In the genomic region with DNA sequence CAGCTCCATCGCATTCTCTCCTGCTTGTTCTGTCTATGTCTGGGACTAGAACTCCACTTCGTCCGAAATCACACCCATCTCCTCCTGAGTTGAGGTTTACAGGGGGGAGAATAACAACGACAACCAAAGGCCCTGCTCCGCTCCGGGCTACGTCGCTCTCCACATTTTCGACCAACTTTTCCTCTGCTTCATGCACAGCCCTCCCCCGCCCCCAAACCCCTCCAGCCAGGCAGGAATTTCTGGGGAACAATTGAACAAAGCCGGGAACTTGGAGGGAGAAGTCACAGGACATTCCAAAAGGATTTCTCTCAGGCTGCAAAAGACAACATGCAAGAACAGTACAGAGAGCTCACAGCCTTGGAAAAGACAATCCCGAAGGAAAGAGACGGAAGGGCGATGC, we compare ENCODE assay signal across 21 mouse cellular contexts. TPM values are rescaled to one million over a fixed set of nuclear protein-coding genes. Genes with fewer than 3 reads are reported as not detected.
DNase-seq lines count a peak whose midpoint lies in the region; ATAC-seq lines count a peak whose summit lies in the region.
"Had no signal": no experiment of that assay in that cellular context is flagged by ENCODE, and none has a peak within 500 bp of the region (broad histone marks: within the 10 kb centered on the region; RNA-seq: fewer than 3 reads in every experiment).

No protein-coding gene starts in this region.

- H3K36me3 ChIP-seq in heart, embryonic 13.5 days = no peaks in the 10 kb centered on the region
- H3K36me3 ChIP-seq in kidney, embryonic 16.5 days (ENCODE audit: insufficient read depth, low read length) = no peaks in the 10 kb centered on the region
- no peaks in the 10 kb centered on the region for H3K36me3 ChIP-seq in limb, embryonic 10.5 days
- H3K36me3 ChIP-seq: neural tube, embryonic 15.5 days had no signal

- H3K9ac ChIP-seq in heart, embryonic 13.5 days = no peak overlapping the region
- no peak overlapping the region for H3K9ac ChIP-seq in kidney, embryonic 16.5 days (replicated peaks; ENCODE audit: low read length)
- H3K9ac ChIP-seq: forebrain, postnatal 0 days; lung, embryonic 14.5 days; neural tube, embryonic 15.5 days had no signal

- H3K27me3 ChIP-seq in heart, embryonic 13.5 days (replicated peaks) = no peaks in the 10 kb centered on the region
- H3K27me3 ChIP-seq in kidney, embryonic 16.5 days (ENCODE audit: insufficient read depth, low read length) = no peaks in the 10 kb centered on the region
- H3K27me3 ChIP-seq in limb, embryonic 10.5 days (ENCODE audit: low read depth, poor library complexity, severe bottlenecking) = no peaks in the 10 kb centered on the region
- H3K27me3 ChIP-seq: neural tube, embryonic 15.5 days had no signal

- WGBS in heart, embryonic 13.5 days = 67% methylated on average over 14 of the region's 14 CpGs
- 59% methylated on average over 14 of the region's 14 CpGs for WGBS in kidney, embryonic 16.5 days
- 87% methylated on average over 14 of the region's 14 CpGs for WGBS in limb, embryonic 10.5 days

- peak overlapping the region; percentile 68 for H3K27ac ChIP-seq in heart, embryonic 13.5 days (replicated peaks)
- H3K27ac ChIP-seq in kidney, embryonic 16.5 days (ENCODE audit: low read length) = peak overlapping the region; percentile 59
- H3K27ac ChIP-seq in limb, embryonic 10.5 days = peak overlapping the region; percentile 58; the same call in 1 of the 2 replicates
- H3K27ac ChIP-seq: neural tube, embryonic 15.5 days had no signal

- no peaks in the 10 kb centered on the region for H3K9me3 ChIP-seq in heart, embryonic 13.5 days
- no peaks in the 10 kb centered on the region for H3K9me3 ChIP-seq in kidney, embryonic 16.5 days (ENCODE audit: low read length)
- H3K9me3 ChIP-seq in limb, embryonic 10.5 days (replicated peaks) = no peaks in the 10 kb centered on the region
- H3K9me3 ChIP-seq: neural tube, embryonic 15.5 days had no signal

- H3K4me2 ChIP-seq in heart, embryonic 13.5 days = no peak overlapping the region
- no peak overlapping the region for H3K4me2 ChIP-seq in kidney, embryonic 16.5 days (replicated peaks; ENCODE audit: low read depth, low read length)
- H3K4me2 ChIP-seq: lung, embryonic 14.5 days; neural tube, embryonic 15.5 days had no signal

- no peak overlapping the region for H3K4me3 ChIP-seq in heart, embryonic 13.5 days
- no peak overlapping the region for H3K4me3 ChIP-seq in kidney, embryonic 16.5 days (ENCODE audit: low read length)
- no peak overlapping the region for H3K4me3 ChIP-seq in limb, embryonic 10.5 days
- H3K4me3 ChIP-seq: neural tube, embryonic 15.5 days had no signal

- ATAC-seq in heart, embryonic 13.5 days (ENCODE audit: extremely low read depth, insufficient number of reproducible peaks, low FRiP score, low TSS enrichment) = no peak
- ATAC-seq in kidney, embryonic 16.5 days (ENCODE audit: low FRiP score, low TSS enrichment) = no peak
- ATAC-seq: forebrain, postnatal 0 days had no signal

- DNase-seq in heart, adult 18-20 months = no peak
- no peak for DNase-seq in kidney, postnatal 25 days
- DNase-seq in R1 (ENCODE audit: low read depth, low spot score) = peak; percentile 95
- DNase-seq in limb, embryonic 10.5 days (ENCODE audit: low spot score) = no peak
- no peak for DNase-seq in thymus, postnatal 4 days
- DNase-seq: cerebellum, adult 11-12 months; forebrain, postnatal 0 days; gastrocnemius, postnatal 36 days; lung, embryonic 14.5 days; right cerebral cortex, adult 18-20 months had no signal

- peaks cover 53% of the 10 kb centered on the region for H3K4me1 ChIP-seq in heart, embryonic 13.5 days
- peaks cover 20% of the 10 kb centered on the region for H3K4me1 ChIP-seq in kidney, embryonic 16.5 days (ENCODE audit: insufficient read depth, low read length)
- peaks cover 39% of the 10 kb centered on the region for H3K4me1 ChIP-seq in limb, embryonic 10.5 days

RNA-seq across cellular contexts. Expression of a gene that starts 7.6 kb away (rescaled TPM):
- polyA plus RNA-seq in heart, embryonic 13.5 days (2015; fragmentation: Nextera tagmentation; extraction: Ambion mirVana) = not detected in 2 replicates
- not detected for total RNA-seq in heart, adult 18-20 months (2021)
- polyA plus RNA-seq in kidney, embryonic 16.5 days (2015; fragmentation: Nextera tagmentation; extraction: Ambion mirVana) = not detected in 2 replicates
- polyA plus RNA-seq in limb, embryonic 10.5 days (2016; fragmentation: Nextera tagmentation; extraction: Ambion mirVana) = not detected in 2 replicates
- total RNA-seq: common myeloid progenitor, adult 5-6 weeks; forebrain, postnatal 0 days; gastrocnemius, postnatal 36 days; left cerebral cortex, adult 18-20 months; megakaryocyte, adult 5-6 weeks had no signal
- polyA plus RNA-seq: forebrain, postnatal 0 days; intestine, embryonic 14.5 days; large intestine, adult 2 months; lung, embryonic 14.5 days; neural tube, embryonic 15.5 days; spleen, adult 2 months; urinary bladder, adult 2 months had no signal

RNA-seq across cellular contexts. Expression of a gene that starts 7.9 kb away (rescaled TPM):
- 48.9 and 50.0 TPM in 2 replicates for polyA plus RNA-seq in heart, embryonic 13.5 days (2015; fragmentation: Nextera tagmentation; extraction: Ambion mirVana)
- total RNA-seq in heart, adult 18-20 months (2021) = 100 to 1,000 TPM; 153 to 170 TPM
- polyA plus RNA-seq in kidney, embryonic 16.5 days (2015; fragmentation: Nextera tagmentation; extraction: Ambion mirVana) = 39.6 and 41.7 TPM in 2 replicates
- 20.8 and 23.3 TPM in 2 replicates for polyA plus RNA-seq in limb, embryonic 10.5 days (2016; fragmentation: Nextera tagmentation; extraction: Ambion mirVana)

RNA-seq across cellular contexts. Expression of a gene that starts 30.3 kb away (rescaled TPM):
- 0.22 TPM in 1 of 2 replicates, not detected in the other for polyA plus RNA-seq in heart, embryonic 13.5 days (2015; fragmentation: Nextera tagmentation; extraction: Ambion mirVana)
- not detected for total RNA-seq in heart, adult 18-20 months (2021)
- polyA plus RNA-seq in kidney, embryonic 16.5 days (2015; fragmentation: Nextera tagmentation; extraction: Ambion mirVana) = not detected in 2 replicates
- not detected in 2 replicates for polyA plus RNA-seq in limb, embryonic 10.5 days (2016; fragmentation: Nextera tagmentation; extraction: Ambion mirVana)
- total RNA-seq: common myeloid progenitor, adult 5-6 weeks; forebrain, postnatal 0 days; gastrocnemius, postnatal 36 days; left cerebral cortex, adult 18-20 months; megakaryocyte, adult 5-6 weeks had no signal
- polyA plus RNA-seq: forebrain, postnatal 0 days; lung, embryonic 14.5 days; neural tube, embryonic 15.5 days; urinary bladder, adult 2 months had no signal

RNA-seq across cellular contexts. Expression of a gene that starts 51.1 kb away (rescaled TPM):
- not detected in 2 replicates for polyA plus RNA-seq in heart, embryonic 13.5 days (2015; fragmentation: Nextera tagmentation; extraction: Ambion mirVana)
- not detected for total RNA-seq in heart, adult 18-20 months (2021)
- not detected in 2 replicates for polyA plus RNA-seq in kidney, embryonic 16.5 days (2015; fragmentation: Nextera tagmentation; extraction: Ambion mirVana)
- not detected in 2 replicates for polyA plus RNA-seq in limb, embryonic 10.5 days (2016; fragmentation: Nextera tagmentation; extraction: Ambion mirVana)
- total RNA-seq: common myeloid progenitor, adult 5-6 weeks; forebrain, postnatal 0 days; gastrocnemius, postnatal 36 days; left cerebral cortex, adult 18-20 months; megakaryocyte, adult 5-6 weeks had no signal
- polyA plus RNA-seq: forebrain, postnatal 0 days; intestine, embryonic 14.5 days; large intestine, adult 2 months; limb, embryonic 14.5 days; lung, embryonic 14.5 days; neural tube, embryonic 15.5 days; urinary bladder, adult 2 months had no signal
